Mouse (Mus musculus) midbrain, embryonic 15.5 days (tissue): ENCODE measurements around the gene Agap1. TPM values are rescaled to one million over a fixed set of nuclear protein-coding genes. Genes with fewer than 3 reads are reported as not detected.

Experiments used
- ATAC-seq: fragments of 200-750 bp; cut with Nextera tagmentation; replicated peaks from 2 replicates; pipeline ENCODE4 v1.8.0; 2017; ENCODE audit warnings: moderate TSS enrichment
- H3K27ac ChIP-seq: fragments of 300-500 bp; sonication (generic); 2 replicates; pipeline ENCODE4 v1.5.1; 2015; ENCODE audit warnings: mild to moderate bottlenecking, inconsistent platforms
- H3K27me3 ChIP-seq: fragments of 300-500 bp; sonication (generic); replicated peaks from 2 replicates; pipeline ENCODE4 v1.6.1; 2015; ENCODE audit warnings: inconsistent platforms
- H3K36me3 ChIP-seq: fragments of 300-500 bp; sonication (generic); replicated peaks from 2 replicates; pipeline ENCODE4 v1.6.1; 2015; ENCODE audit warnings: inconsistent platforms
- H3K4me1 ChIP-seq: fragments of 300-500 bp; sonication (generic); 2 replicates; pipeline ENCODE4 v1.6.1; 2015; ENCODE audit warnings: inconsistent platforms
- H3K4me2 ChIP-seq: fragments of 300-500 bp; sonication (generic); 2 replicates; pipeline ENCODE4 v1.6.1; 2015; ENCODE audit warnings: inconsistent platforms, mild to moderate bottlenecking, moderate library complexity
- H3K4me3 ChIP-seq: fragments of 300-500 bp; sonication (generic); 2 replicates; pipeline ENCODE4 v1.5.1; 2015; ENCODE audit warnings: mild to moderate bottlenecking, inconsistent platforms
- H3K9ac ChIP-seq: fragments of 300-500 bp; sonication (generic); 2 replicates; pipeline ENCODE4 v1.6.1; 2015; ENCODE audit warnings: mild to moderate bottlenecking, inconsistent platforms
- H3K9me3 ChIP-seq: fragments of 300-500 bp; sonication (generic); 2 replicates; pipeline ENCODE4 v1.6.1; 2016; ENCODE audit warnings: inconsistent platforms
- WGBS: fragments of 180-500 bp; shearing (Covaris S2); methylation state at CpG from one replicate; pipeline ENCODE4 v1.1.7; 2015; ENCODE audit warnings: mixed read lengths; 5-methylcytosine and 5-hydroxymethylcytosine counted together
- polyA plus RNA-seq: library from polyadenylated mRNA; unstranded; fragments of >200 nt; fragmentation: Nextera tagmentation; extraction: Ambion mirVana; gene quantifications from 2 replicates; pipeline ENCODE4 v1.2.1, GENCODE M21; 2015

Agap1 gene
- polyA plus RNA-seq, 1 experiment from 2014 or later: 63.6 TPM

- no peaks in the 10 kb centered on the region for H3K9me3 ChIP-seq
- peaks cover 5% of the 10 kb centered on the region; the same call in 1 of the 2 replicates for H3K36me3 ChIP-seq
- WGBS: 59% methylated on average over 9 of the region's 9 CpGs
- H3K4me2 ChIP-seq: no peak overlapping the region
- H3K4me1 ChIP-seq: peaks cover 12% of the 10 kb centered on the region
- 0 out of 2 replicates have a peak overlapping the region, but pooled peaks have one; percentile 23 for H3K27ac ChIP-seq
- no peak overlapping the region for H3K9ac ChIP-seq
- H3K27me3 ChIP-seq: no peaks in the 10 kb centered on the region
- H3K4me3 ChIP-seq: no peak overlapping the region
- ATAC-seq: no peak
Observed at GRCm38 (mm10) chr1:89724957-89725356, 270.4 kb downstream of the Agap1 start.

- Histone ChIP-seq H3K27me3 (no peaks in the 10 kb centered on the region), H3K36me3 (peaks cover 11% of the 10 kb centered on the region; the same call in 1 of the 2 replicates), H3K4me2 (no peak overlapping the region), H3K9ac (no peak overlapping the region), H3K4me1 (peaks cover 12% of the 10 kb centered on the region), H3K27ac (no peak overlapping the region), H3K4me3 (no peak overlapping the region), H3K9me3 (no peaks in the 10 kb centered on the region)
- WGBS: 91% methylated on average over 6 of the region's 6 CpGs
- ATAC-seq: no peak
Observed at GRCm38 (mm10) chr1:89728481-89728880, 273.9 kb downstream of the Agap1 start.

GRCm38 (mm10) chr1:89730589-89731195, 276.1 kb downstream of the Agap1 start:
- 86% methylated on average over 13 of the region's 13 CpGs for WGBS
- peaks cover 11% of the 10 kb centered on the region; the same call in 1 of the 2 replicates for H3K36me3 ChIP-seq
- peaks cover 5% of the 10 kb centered on the region; the same call in 1 of the 2 replicates for H3K27me3 ChIP-seq
- ATAC-seq: no peak
- H3K4me1 ChIP-seq: no peaks in the 10 kb centered on the region
- no peaks in the 10 kb centered on the region for H3K9me3 ChIP-seq
- no peak overlapping the region for H3K4me3 ChIP-seq
- H3K27ac ChIP-seq: no peak overlapping the region
- no peak overlapping the region for H3K9ac ChIP-seq
- H3K4me2 ChIP-seq: no peak overlapping the region

- H3K4me1 ChIP-seq: peaks cover 10% of the 10 kb centered on the region
- no peak overlapping the region for H3K4me2 ChIP-seq
- no peak overlapping the region for H3K4me3 ChIP-seq
- H3K36me3 ChIP-seq: 0 out of 2 replicates have a peak, but pooled peaks cover 5% of the 10 kb centered on the region
- 52% methylated on average over 9 of the region's 9 CpGs for WGBS
- H3K27ac ChIP-seq: peak overlapping the region; percentile 9; the same call in 1 of the 2 replicates
- peaks cover 5% of the 10 kb centered on the region; the same call in 1 of the 2 replicates for H3K27me3 ChIP-seq
- no peak for ATAC-seq
- H3K9me3 ChIP-seq: no peaks in the 10 kb centered on the region
- no peak overlapping the region for H3K9ac ChIP-seq
Observed at GRCm38 (mm10) chr1:89734368-89734767, 279.8 kb downstream of the Agap1 start.

GRCm38 (mm10) chr1:89735146-89735545, 280.5 kb downstream of the Agap1 start:
- H3K27ac ChIP-seq: 0 out of 2 replicates have a peak overlapping the region, but pooled peaks have one; percentile 17
- peaks cover 18% of the 10 kb centered on the region for H3K4me1 ChIP-seq
- no peak for ATAC-seq
- H3K9ac ChIP-seq: no peak overlapping the region
- peaks cover 5% of the 10 kb centered on the region; the same call in 1 of the 2 replicates for H3K27me3 ChIP-seq
- WGBS: 90% methylated on average over 6 of the region's 6 CpGs
- no peak overlapping the region for H3K4me2 ChIP-seq
- H3K4me3 ChIP-seq: no peak overlapping the region
- no peaks in the 10 kb centered on the region for H3K9me3 ChIP-seq
- H3K36me3 ChIP-seq: 0 out of 2 replicates have a peak, but pooled peaks cover 5% of the 10 kb centered on the region

GRCm38 (mm10) chr1:89736021-89736420, 281.4 kb downstream of the Agap1 start:
- no peak overlapping the region for H3K27ac ChIP-seq
- H3K9me3 ChIP-seq: no peaks in the 10 kb centered on the region
- H3K4me1 ChIP-seq: peaks cover 24% of the 10 kb centered on the region
- no peak for ATAC-seq
- 95% methylated on average over 6 of the region's 6 CpGs for WGBS
- no peak overlapping the region for H3K4me3 ChIP-seq
- no peaks in the 10 kb centered on the region for H3K36me3 ChIP-seq
- peaks cover 5% of the 10 kb centered on the region; the same call in 1 of the 2 replicates for H3K27me3 ChIP-seq
- H3K4me2 ChIP-seq: no peak overlapping the region
- H3K9ac ChIP-seq: no peak overlapping the region

GRCm38 (mm10) chr1:89739067-89739774, 284.6 kb downstream of the Agap1 start:
- Histone ChIP-seq H3K27me3 (peaks cover 5% of the 10 kb centered on the region; the same call in 1 of the 2 replicates), H3K36me3 (no peaks in the 10 kb centered on the region), H3K9me3 (no peaks in the 10 kb centered on the region), H3K4me1 (peaks cover 24% of the 10 kb centered on the region), H3K4me3 (no peak overlapping the region), H3K9ac (no peak overlapping the region), H3K4me2 (0 out of 2 replicates have a peak overlapping the region, but pooled peaks have one; percentile 4), H3K27ac (peak overlapping the region; percentile 35)
- 37% methylated on average over 17 of the region's 17 CpGs for WGBS
- peak; percentile 51 for ATAC-seq

GRCm38 (mm10) chr1:89739775-89740099, 285.1 kb downstream of the Agap1 start:
- H3K4me2 ChIP-seq: 0 out of 2 replicates have a peak overlapping the region, but pooled peaks have one; percentile 4

GRCm38 (mm10) chr1:89742359-89742758, 287.8 kb downstream of the Agap1 start:
- ATAC-seq: no peak
- H3K4me3 ChIP-seq: no peak overlapping the region
- H3K4me2 ChIP-seq: no peak overlapping the region
- H3K27ac ChIP-seq: no peak overlapping the region
- no peaks in the 10 kb centered on the region; the same call in 1 of the 2 replicates for H3K27me3 ChIP-seq
- 0 out of 2 replicates have a peak, but pooled peaks cover 6% of the 10 kb centered on the region for H3K36me3 ChIP-seq
- no peak overlapping the region for H3K9ac ChIP-seq
- WGBS: 78% methylated on average over 3 of the region's 3 CpGs
- peaks cover 24% of the 10 kb centered on the region for H3K4me1 ChIP-seq
- H3K9me3 ChIP-seq: no peaks in the 10 kb centered on the region

More at GRCm38 (mm10) chr1:89739775-89740099, 285.1 kb downstream of the Agap1 start:
- H3K9me3 ChIP-seq: no peaks in the 10 kb centered on the region
- H3K9ac ChIP-seq: no peak overlapping the region
- H3K36me3 ChIP-seq: no peaks in the 10 kb centered on the region
- peaks cover 24% of the 10 kb centered on the region for H3K4me1 ChIP-seq
- H3K27me3 ChIP-seq: peaks cover 5% of the 10 kb centered on the region; the same call in 1 of the 2 replicates
- 5% methylated on average over 3 of the region's 3 CpGs for WGBS
- ATAC-seq: peak; percentile 67
- H3K4me3 ChIP-seq: no peak overlapping the region
- peak overlapping the region; percentile 43; the same call in 1 of the 2 replicates for H3K27ac ChIP-seq

GRCm38 (mm10) chr1:89746171-89746570, 291.6 kb downstream of the Agap1 start:
- no peak for ATAC-seq
- Histone ChIP-seq H3K4me2 (no peak overlapping the region), H3K27me3 (no peaks in the 10 kb centered on the region; the same call in 1 of the 2 replicates), H3K9me3 (no peaks in the 10 kb centered on the region), H3K27ac (no peak overlapping the region), H3K36me3 (0 out of 2 replicates have a peak, but pooled peaks cover 6% of the 10 kb centered on the region), H3K4me3 (no peak overlapping the region), H3K9ac (no peak overlapping the region), H3K4me1 (peaks cover 19% of the 10 kb centered on the region)
- WGBS: 51% methylated on average over 3 of the region's 3 CpGs

- H3K9me3 ChIP-seq: no peaks in the 10 kb centered on the region
- no peak for ATAC-seq
- H3K4me3 ChIP-seq: no peak overlapping the region
- H3K4me2 ChIP-seq: no peak overlapping the region
- peaks cover 22% of the 10 kb centered on the region for H3K4me1 ChIP-seq
- H3K9ac ChIP-seq: no peak overlapping the region
- H3K27me3 ChIP-seq: peaks cover 10% of the 10 kb centered on the region; the same call in 1 of the 2 replicates
- 0 out of 2 replicates have a peak, but pooled peaks cover 6% of the 10 kb centered on the region for H3K36me3 ChIP-seq
- H3K27ac ChIP-seq: peak overlapping the region; percentile 67; the same call in 1 of the 2 replicates
Observed at GRCm38 (mm10) chr1:89749666-89750065, 295.1 kb downstream of the Agap1 start.

GRCm38 (mm10) chr1:89750495-89750894, 295.9 kb downstream of the Agap1 start:
- Histone ChIP-seq H3K27me3 (peaks cover 10% of the 10 kb centered on the region; the same call in 1 of the 2 replicates), H3K27ac (peak overlapping the region; percentile 67), H3K4me1 (peaks cover 31% of the 10 kb centered on the region), H3K9me3 (no peaks in the 10 kb centered on the region), H3K4me3 (no peak overlapping the region), H3K4me2 (peak overlapping the region; percentile 37), H3K9ac (no peak overlapping the region), H3K36me3 (0 out of 2 replicates have a peak, but pooled peaks cover 4% of the 10 kb centered on the region)
- ATAC-seq: peak; percentile 50; the same call in 1 of the 2 replicates
- 4% methylated on average over 9 of the region's 9 CpGs for WGBS
